Mouse (Mus musculus): ENCODE measurements around the gene Trim46.
"Not testable (repeated sequence)": the region's sequence is repeated elsewhere in the genome, so short reads cannot be mapped to it uniquely, and the experiment has no call there.

The Trim46 gene

GRCm38 (mm10) chr3:89236516-89236915 lies 9.6 kb downstream of the Trim46 start:
- no peak for DNase-seq (ENCODE audit: low read depth in 1 of 2, low spot score in 2 of 2)

- DNase-seq (ENCODE audit: low read depth in 1 of 2, low spot score in 2 of 2) = peak; percentile 52 to 61
Measured at GRCm38 (mm10) chr3:89233562-89234110, 12.5 kb downstream of the Trim46 start.

- no peak for DNase-seq (ENCODE audit: low read depth in 1 of 2, low spot score in 2 of 2)
Measured at GRCm38 (mm10) chr3:89232614-89233013, 13.5 kb downstream of the Trim46 start.

- no peak for DNase-seq (ENCODE audit: low read depth in 1 of 2, low spot score in 2 of 2)
Measured at GRCm38 (mm10) chr3:89231772-89232275, 14.3 kb downstream of the Trim46 start.

GRCm38 (mm10) chr3:89231345-89231744 lies 14.8 kb downstream of the Trim46 start:
- DNase-seq (ENCODE audit: low read depth in 1 of 2, low spot score in 2 of 2) = no peak

- DNase-seq (ENCODE audit: low read depth in 1 of 2, low spot score in 2 of 2) = no peak
Measured at GRCm38 (mm10) chr3:89230561-89230960, 15.5 kb downstream of the Trim46 start.

- DNase-seq (ENCODE audit: low read depth in 1 of 2, low spot score in 2 of 2) = no peak
Measured at GRCm38 (mm10) chr3:89229276-89229675, 16.8 kb downstream of the Trim46 start.

- DNase-seq (ENCODE audit: low read depth in 1 of 2, low spot score in 2 of 2) = no peak
Measured at GRCm38 (mm10) chr3:89228836-89229235, 17.3 kb downstream of the Trim46 start, which contains the start of gene Muc1. Gene Muc1, plus strand, starts transcription at chr3:89229057.

GRCm38 (mm10) chr3:89228180-89228549 lies 17.9 kb downstream of the Trim46 start:
- DNase-seq (ENCODE audit: low read depth in 1 of 2, low spot score in 2 of 2) = peak; percentile 58 to 80

- peak in 1 of 2 experiments; percentile 39 for DNase-seq (ENCODE audit: low read depth in 1 of 2, low spot score in 2 of 2)
Measured at GRCm38 (mm10) chr3:89227307-89228179, 18.6 kb downstream of the Trim46 start.

- DNase-seq (ENCODE audit: low read depth in 1 of 2, low spot score in 2 of 2) = no peak
Measured at GRCm38 (mm10) chr3:89226900-89227299, 19.2 kb downstream of the Trim46 start, which contains the start of gene Mtx1. Gene Mtx1, minus strand, starts transcription at chr3:89227088.

GRCm38 (mm10) chr3:89226361-89226760 lies 19.7 kb downstream of the Trim46 start:
- DNase-seq (ENCODE audit: low read depth in 1 of 2, low spot score in 2 of 2) = no peak

- no peak for DNase-seq (ENCODE audit: low read depth in 1 of 2, low spot score in 2 of 2)
Measured at GRCm38 (mm10) chr3:89225918-89226317, 20.2 kb downstream of the Trim46 start.

GRCm38 (mm10) chr3:89225321-89225815 lies 20.7 kb downstream of the Trim46 start:
- no peak for DNase-seq (ENCODE audit: low read depth in 1 of 2, low spot score in 2 of 2)

GRCm38 (mm10) chr3:89224796-89225195 lies 21.3 kb downstream of the Trim46 start:
- DNase-seq (ENCODE audit: low read depth in 1 of 2, low spot score in 2 of 2) = no peak

GRCm38 (mm10) chr3:89221167-89221566 lies 24.9 kb downstream of the Trim46 start:
- no peak for DNase-seq (ENCODE audit: low read depth in 1 of 2, low spot score in 2 of 2)

- no peak for DNase-seq (ENCODE audit: low read depth in 1 of 2, low spot score in 2 of 2)
Measured at GRCm38 (mm10) chr3:89219546-89219945, 26.6 kb downstream of the Trim46 start.

GRCm38 (mm10) chr3:89218271-89218670 lies 27.8 kb downstream of the Trim46 start:
- DNase-seq (ENCODE audit: low read depth in 1 of 2, low spot score in 2 of 2) = no peak

GRCm38 (mm10) chr3:89216407-89216806 lies 29.7 kb downstream of the Trim46 start:
- not testable (repeated sequence) for DNase-seq (ENCODE audit: low read depth in 1 of 2, low spot score in 2 of 2)

- peak in 1 of 2 experiments; percentile 69 for DNase-seq (ENCODE audit: low read depth in 1 of 2, low spot score in 2 of 2)
Measured at GRCm38 (mm10) chr3:89215853-89216252, 30.3 kb downstream of the Trim46 start.

GRCm38 (mm10) chr3:89214681-89215411 lies 31.3 kb downstream of the Trim46 start, which contains the start of gene Thbs3:
Gene Thbs3, plus strand, starts transcription at chr3:89215180.
- no peak for DNase-seq (ENCODE audit: low read depth in 1 of 2, low spot score in 2 of 2)

Data from monocyte, adult 2 months (primary cell).